Mouse (Mus musculus) liver, adult 2 months (tissue): ENCODE measurements around the gene Rin3. TPM values are rescaled to one million over a fixed set of nuclear protein-coding genes. Genes with fewer than 3 reads are reported as not detected.

Source experiments
- DNase-seq: peaks from one replicate; pipeline ENCODE4 v3.0.0-alpha.2; 2011; ENCODE audit warnings: low read depth, low spot score; ENCODE audit errors: extremely low read depth
- H3K27ac ChIP-seq: fragments of 200-500 bp; replicated peaks from 2 replicates; pipeline ENCODE4 v1.5.1; 2012; ENCODE audit warnings: low read depth, mild to moderate bottlenecking, control low read depth, inconsistent platforms, low read length; ENCODE audit not compliant: insufficient read depth
- H3K27me3 ChIP-seq: fragments of 200-500 bp; 2 replicates; pipeline ENCODE4 v1.6.1; 2012; ENCODE audit warnings: mild to moderate bottlenecking, moderate library complexity, low read length, inconsistent platforms; ENCODE audit not compliant: control insufficient read depth, insufficient read depth
- H3K36me3 ChIP-seq: fragments of 200-500 bp; 2 replicates; pipeline ENCODE4 v1.6.1; 2012; ENCODE audit warnings: low read length, inconsistent platforms; ENCODE audit not compliant: control insufficient read depth, insufficient read depth
- H3K4me1 ChIP-seq: fragments of 200-500 bp; 2 replicates; pipeline ENCODE4 v1.6.1; 2011; ENCODE audit warnings: low read length; ENCODE audit not compliant: control insufficient read depth, insufficient read depth
- H3K4me3 ChIP-seq: fragments of 200-500 bp; 2 replicates; pipeline ENCODE4 v1.5.1; 2011; ENCODE audit warnings: low read depth, mild to moderate bottlenecking, control low read depth, low read length, moderate library complexity; ENCODE audit not compliant: insufficient read depth
- H3K79me2 ChIP-seq: fragments of 200-500 bp; 2 replicates; pipeline ENCODE4 v1.6.1; 2012; ENCODE audit warnings: inconsistent platforms, mild to moderate bottlenecking, low read length, moderate library complexity; ENCODE audit not compliant: control insufficient read depth, insufficient read depth
- H3K9ac ChIP-seq: fragments of 200-500 bp; 2 replicates; pipeline ENCODE4 v1.6.1; 2012; ENCODE audit warnings: low read depth, mild to moderate bottlenecking, control low read depth, inconsistent platforms, low read length
- CTCF ChIP-seq: fragments of 200-500 bp; IDR thresholded peaks from 2 replicates; pipeline ENCODE4 v1.5.1; 2011; ENCODE audit warnings: low read depth, low read length, control low read depth
- POLR2A ChIP-seq: fragments of 200-500 bp; IDR thresholded peaks from 2 replicates; pipeline ENCODE4 v1.6.1; 2011; ENCODE audit warnings: low read length, control low read depth; ENCODE audit not compliant: insufficient read depth; ENCODE audit errors: extremely low read depth
- WGBS: fragments of 180-500 bp; shearing (Covaris S2); methylation state at CpG from one replicate; pipeline ENCODE4 v1.1.7; 2018; 5-methylcytosine and 5-hydroxymethylcytosine counted together
- polyA plus RNA-seq: library from polyadenylated mRNA; depleted of rRNA; stranded (reverse); fragments of >200 nt; gene quantifications from 2 replicates; pipeline ENCODE4 v1.2.3, GENCODE M21; 2012
- total RNA-seq: library from RNA; depleted of rRNA; stranded (reverse); fragments of >200 nt; gene quantifications from 2 replicates; pipeline ENCODE4 v1.2.3, GENCODE M21; 2014

Rin3 gene
- total and polyA plus RNA-seq, 2 experiments = 4.9 to 8.4 TPM

GRCm38 (mm10) chr12:102422623-102423320 is 139.9 kb downstream of the Rin3 start:
- Histone ChIP-seq H3K27me3 (no peaks in the 10 kb centered on the region), H3K79me2 (no peaks in the 10 kb centered on the region), H3K4me3 (no peak overlapping the region), H3K36me3 (no peaks in the 10 kb centered on the region; the same call in 1 of the 2 replicates), H3K4me1 (peaks cover 3% of the 10 kb centered on the region; the same call in 1 of the 2 replicates), H3K9ac (no peak overlapping the region), H3K27ac (no peak overlapping the region)
- WGBS = 85% methylated on average over 11 of the region's 11 CpGs
- no peak for TF ChIP-seq POLR2A
- no peak for TF ChIP-seq CTCF
- no peak for DNase-seq

DNA sequence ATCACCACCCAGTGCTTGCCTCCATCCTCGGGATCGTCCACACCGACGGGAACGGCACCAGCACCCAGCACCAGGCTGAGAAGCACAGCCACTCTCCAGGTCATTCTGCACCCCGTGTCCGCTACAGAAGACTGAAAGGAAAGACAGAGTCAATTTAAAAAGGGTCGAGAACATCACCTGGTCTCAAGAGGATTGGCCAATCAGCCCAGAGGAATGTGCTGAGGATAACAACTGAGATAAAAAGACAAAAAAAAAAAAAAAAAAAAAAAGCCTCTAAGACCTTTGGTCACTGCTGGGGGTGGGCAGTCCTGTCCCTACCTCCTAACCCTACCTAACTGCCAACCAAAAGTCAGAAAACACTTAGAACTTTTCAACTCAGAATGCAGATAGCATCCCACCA is 140.8 kb downstream of the Rin3 start:
- Histone ChIP-seq H3K36me3 (no peaks in the 10 kb centered on the region; the same call in 1 of the 2 replicates), H3K27me3 (no peaks in the 10 kb centered on the region), H3K9ac (no peak overlapping the region), H3K79me2 (no peaks in the 10 kb centered on the region), H3K27ac (no peak overlapping the region), H3K4me3 (no peak overlapping the region), H3K4me1 (peaks cover 3% of the 10 kb centered on the region; the same call in 1 of the 2 replicates)
- no peak for TF ChIP-seq POLR2A
- TF ChIP-seq CTCF = no peak
- WGBS = 90% methylated on average over 8 of the region's 8 CpGs
- no peak for DNase-seq

GRCm38 (mm10) chr12:102424456-102424855 is 141.6 kb downstream of the Rin3 start:
- Histone ChIP-seq H3K27me3 (no peaks in the 10 kb centered on the region), H3K27ac (no peak overlapping the region), H3K4me3 (no peak overlapping the region), H3K4me1 (peaks cover 3% of the 10 kb centered on the region; the same call in 1 of the 2 replicates), H3K79me2 (no peaks in the 10 kb centered on the region), H3K36me3 (no peaks in the 10 kb centered on the region; the same call in 1 of the 2 replicates), H3K9ac (no peak overlapping the region)
- TF ChIP-seq POLR2A (no peak), CTCF (no peak)
- no peak for DNase-seq
- 51% methylated on average over 2 of the region's 2 CpGs for WGBS

DNA sequence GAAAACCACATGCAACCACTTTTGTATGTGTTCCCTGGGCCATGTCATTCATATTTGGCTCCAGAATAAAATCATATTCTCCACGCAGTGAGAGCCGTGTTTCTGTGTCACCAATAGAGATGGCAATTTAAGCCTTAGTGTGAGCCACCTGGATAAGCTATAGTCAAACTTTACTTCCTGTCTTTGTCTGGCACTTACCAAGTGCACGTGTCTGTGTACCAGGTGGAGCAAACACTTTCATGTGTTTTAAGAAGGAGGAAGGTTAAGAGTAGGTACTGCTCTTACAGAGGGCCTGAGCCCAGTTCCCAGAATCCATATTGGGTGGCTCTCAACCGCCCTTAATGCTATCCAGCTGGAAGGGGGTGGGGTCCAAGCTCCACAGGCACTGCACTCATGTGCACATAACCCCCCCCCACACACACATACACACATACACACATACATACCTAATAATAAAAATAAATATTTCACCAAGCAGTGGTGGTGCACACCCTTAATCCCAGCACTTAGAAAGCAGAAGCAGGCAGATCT is 142.3 kb downstream of the Rin3 start:
- WGBS = 87% methylated on average over 4 of the region's 4 CpGs

DNA sequence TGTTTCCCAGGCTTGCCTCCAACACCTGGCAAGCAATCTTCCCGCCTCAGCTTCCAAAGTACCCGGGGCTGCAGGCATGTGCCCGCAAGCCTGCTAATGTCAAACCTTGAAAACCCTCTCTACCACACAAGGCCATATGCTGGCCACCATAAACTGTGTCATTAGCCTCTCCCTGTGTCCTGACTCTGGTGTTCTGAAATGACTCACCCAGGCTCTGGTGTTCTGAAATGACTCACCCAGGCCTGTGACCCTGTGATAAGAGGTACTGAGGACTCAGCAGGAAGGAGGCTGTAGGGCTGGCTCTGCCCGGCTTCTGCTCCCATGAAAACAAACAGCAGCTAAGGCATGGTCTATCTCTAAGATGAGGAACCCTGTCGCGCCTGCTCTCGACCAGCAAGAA is 143.4 kb downstream of the Rin3 start:
- H3K27ac ChIP-seq = peak overlapping the region; percentile 47; the same call in 1 of the 2 replicates
- DNase-seq = peak; percentile 40
- WGBS = 77% methylated on average over 7 of the region's 7 CpGs
- no peaks in the 10 kb centered on the region for H3K27me3 ChIP-seq
- H3K9ac ChIP-seq = no peak overlapping the region
- H3K79me2 ChIP-seq = no peaks in the 10 kb centered on the region; the same call in 1 of the 2 replicates
- H3K4me3 ChIP-seq = no peak overlapping the region
- H3K4me1 ChIP-seq = peaks cover 3% of the 10 kb centered on the region; the same call in 1 of the 2 replicates
- TF ChIP-seq CTCF (no peak), POLR2A (no peak)
- H3K36me3 ChIP-seq = no peaks in the 10 kb centered on the region; the same call in 1 of the 2 replicates

More for the DNA sequence above, 142.3 kb downstream of the Rin3 start:
- Histone ChIP-seq H3K27me3 (no peaks in the 10 kb centered on the region), H3K4me1 (peaks cover 3% of the 10 kb centered on the region; the same call in 1 of the 2 replicates), H3K9ac (no peak overlapping the region), H3K79me2 (no peaks in the 10 kb centered on the region), H3K27ac (no peak overlapping the region), H3K36me3 (no peaks in the 10 kb centered on the region; the same call in 1 of the 2 replicates), H3K4me3 (no peak overlapping the region)
- TF ChIP-seq POLR2A (no peak), CTCF (no peak)
- no peak for DNase-seq
